Mouse (Mus musculus): ENCODE measurements at regions not wholly inside any gene's neighbourhood (a gene's known extent, or its start where the extent isn't known, plus 50 kb on each side); places are given as distances from the start of the nearest gene placed in this dataset.

- TF ChIP-seq CTCF (IDR thresholded peaks at IDR 0.05; ENCODE audit: control insufficient read depth, insufficient read depth, insufficient read length): no peak
- TF ChIP-seq MYOG (IDR thresholded peaks at IDR 0.05; ENCODE audit: control insufficient read depth, extremely low read depth, insufficient read length): no peak
- TF ChIP-seq MYOD1 (IDR thresholded peaks at IDR 0.05; ENCODE audit: control insufficient read depth, insufficient read length, low read depth): no peak
- no peak for TF ChIP-seq CEBPB (IDR thresholded peaks at IDR 0.05; ENCODE audit: low read depth)
Observed at GRCm38 (mm10) chr4:119044005-119044677, 64.4 kb upstream of the Slc2a1 start.

Data from C2C12 (cell line).